Mouse (Mus musculus) embryonic fibroblast, embryonic 13.5 days (primary cell): ENCODE measurements around the gene Ino80b.

ENCODE experiments used
- CTCF ChIP-seq: IDR thresholded peaks from 2 replicates; pipeline ENCODE4 v1.5.1; 2011; ENCODE audit warnings: mild to moderate bottlenecking, control low read depth, low read length, moderate library complexity, borderline replicate concordance; ENCODE audit not compliant: insufficient read depth
- POLR2A ChIP-seq: IDR thresholded peaks from 2 replicates; pipeline ENCODE4 v1.6.1; 2011; ENCODE audit warnings: low read depth, mild to moderate bottlenecking, control low read depth, low read length, moderate library complexity

DNA sequence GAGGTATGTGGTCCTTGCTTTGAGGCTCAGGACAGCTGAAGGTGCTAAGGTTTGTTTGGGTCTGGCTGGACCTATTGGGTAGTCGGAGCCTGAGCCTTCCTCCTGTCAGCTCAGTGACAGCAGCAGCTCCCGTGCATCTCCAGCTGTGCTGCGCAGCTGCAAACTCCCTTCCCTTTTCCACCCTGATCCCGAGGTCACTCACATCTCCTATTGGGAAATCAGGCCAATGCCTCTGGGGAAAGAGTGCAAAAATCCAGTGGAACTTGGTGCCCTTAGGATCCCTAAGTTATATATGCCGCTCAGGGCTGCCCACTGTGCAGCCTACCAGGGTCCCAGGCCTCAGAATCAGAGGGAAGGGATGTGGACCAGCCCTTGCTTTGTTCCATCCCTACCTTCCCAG is 41.7 kb downstream of the Ino80b start:
- TF ChIP-seq CTCF = no peak
- TF ChIP-seq POLR2A = no peak
